Mouse (Mus musculus) heart, embryonic 11.5 days (tissue): ENCODE results near the gene Dlgap5. TPM values are rescaled to one million over a fixed set of nuclear protein-coding genes. Genes with fewer than 3 reads are reported as not detected.

Source experiments
- ATAC-seq: fragments of 200-750 bp; cut with Nextera tagmentation; replicated peaks from 2 replicates; pipeline ENCODE4 v1.8.0; 2017; ENCODE audit warnings: moderate library complexity; ENCODE audit not compliant: insufficient number of reproducible peaks, low FRiP score, low TSS enrichment
- H3K27ac ChIP-seq: fragments of 300-500 bp; sonication (generic); 2 replicates; pipeline ENCODE4 v1.5.1; 2014; ENCODE audit warnings: mild to moderate bottlenecking, low read depth, low read length
- H3K27me3 ChIP-seq: fragments of 300-500 bp; sonication (generic); 2 replicates; pipeline ENCODE4 v1.6.1; 2014; ENCODE audit warnings: mild to moderate bottlenecking, low read length, mixed read lengths; ENCODE audit not compliant: control insufficient read depth, insufficient read depth
- H3K36me3 ChIP-seq: fragments of 300-500 bp; sonication (generic); 2 replicates; pipeline ENCODE4 v1.6.1; 2014; ENCODE audit warnings: mild to moderate bottlenecking, low read length, moderate library complexity, mixed read lengths; ENCODE audit not compliant: control insufficient read depth, insufficient read depth
- H3K4me1 ChIP-seq: fragments of 300-500 bp; sonication (generic); 2 replicates; pipeline ENCODE4 v1.6.1; 2014; ENCODE audit warnings: low read length; ENCODE audit not compliant: control insufficient read depth, insufficient read depth
- H3K4me2 ChIP-seq: fragments of 300-500 bp; sonication (generic); 2 replicates; pipeline ENCODE4 v1.6.1; 2014; ENCODE audit warnings: mild to moderate bottlenecking, moderate library complexity
- H3K4me3 ChIP-seq: fragments of 300-500 bp; sonication (generic); 2 replicates; pipeline ENCODE4 v1.5.1; 2014; ENCODE audit warnings: low read depth, low read length
- H3K9ac ChIP-seq: fragments of 300-500 bp; sonication (generic); 2 replicates; pipeline ENCODE4 v1.6.1; 2014; ENCODE audit warnings: mild to moderate bottlenecking, low read depth, low read length, moderate library complexity
- H3K9me3 ChIP-seq: fragments of 300-500 bp; sonication (generic); replicated peaks from 2 replicates; pipeline ENCODE4 v1.6.1; 2016; ENCODE audit warnings: low read length; ENCODE audit not compliant: control insufficient read depth
- WGBS: fragments of 180-500 bp; shearing (Covaris S2); extraction: QIAGEN DNeasy Blood & Tissue Kit; methylation state at CpG from one replicate; pipeline ENCODE4 v1.1.7; 2014; ENCODE audit not compliant: insufficient replicate concordance; 5-methylcytosine and 5-hydroxymethylcytosine counted together
- polyA plus RNA-seq: library from polyadenylated mRNA; unstranded; fragments of >200 nt; fragmentation: Nextera tagmentation; extraction: Ambion mirVana; gene quantifications from 2 replicates; pipeline ENCODE4 v1.2.1, GENCODE M21; 2014

The Dlgap5 gene
- polyA plus RNA-seq, 1 experiment from 2014 or later: 47.9 TPM

GRCm38 (mm10) chr14:47418666-47418991 lies 422 bp upstream of the Dlgap5 start:
- Histone ChIP-seq H3K4me3 (peak overlapping the region; percentile 78), H3K27ac (no peak overlapping the region), H3K4me2 (peak overlapping the region; percentile 78), H3K27me3 (no peaks in the 10 kb centered on the region), H3K4me1 (peaks cover 10% of the 10 kb centered on the region), H3K9ac (peak overlapping the region; percentile 60), H3K36me3 (peaks cover 3% of the 10 kb centered on the region; the same call in 1 of the 2 replicates), H3K9me3 (no peaks in the 10 kb centered on the region)
- WGBS: 41% methylated on average over 5 of the region's 5 CpGs
- no peak for ATAC-seq

GRCm38 (mm10) chr14:47417346-47417745 lies 861 bp downstream of the Dlgap5 start:
- Histone ChIP-seq H3K4me1 (peaks cover 10% of the 10 kb centered on the region), H3K9ac (peak overlapping the region; percentile 77), H3K27me3 (no peaks in the 10 kb centered on the region), H3K9me3 (no peaks in the 10 kb centered on the region), H3K4me2 (peak overlapping the region; percentile 78), H3K27ac (no peak overlapping the region), H3K36me3 (peaks cover 9% of the 10 kb centered on the region), H3K4me3 (peak overlapping the region; percentile 78)
- 42% methylated on average over 3 of the region's 3 CpGs for WGBS
- ATAC-seq: no peak

GRCm38 (mm10) chr14:47406000-47406399 lies 12.2 kb downstream of the Dlgap5 start:
- no peaks in the 10 kb centered on the region for H3K9me3 ChIP-seq
- no peaks in the 10 kb centered on the region for H3K27me3 ChIP-seq
- ATAC-seq: no peak
- H3K4me2 ChIP-seq: no peak overlapping the region
- H3K4me3 ChIP-seq: no peak overlapping the region
- WGBS: 87% methylated on average over 9 of the region's 9 CpGs
- H3K9ac ChIP-seq: no peak overlapping the region
- no peaks in the 10 kb centered on the region for H3K4me1 ChIP-seq
- H3K36me3 ChIP-seq: peaks cover 54% of the 10 kb centered on the region
- H3K27ac ChIP-seq: no peak overlapping the region

- Histone ChIP-seq H3K9me3 (no peaks in the 10 kb centered on the region), H3K27me3 (no peaks in the 10 kb centered on the region), H3K36me3 (peaks cover 47% of the 10 kb centered on the region), H3K9ac (no peak overlapping the region), H3K4me2 (no peak overlapping the region), H3K4me3 (no peak overlapping the region), H3K27ac (no peak overlapping the region), H3K4me1 (no peaks in the 10 kb centered on the region)
- WGBS: 91% methylated on average over 8 of the region's 8 CpGs
- no peak for ATAC-seq
Measured at GRCm38 (mm10) chr14:47402735-47403134, 15.5 kb downstream of the Dlgap5 start.

- Histone ChIP-seq H3K4me3 (no peak overlapping the region), H3K27ac (no peak overlapping the region), H3K27me3 (no peaks in the 10 kb centered on the region), H3K4me2 (no peak overlapping the region), H3K9ac (no peak overlapping the region), H3K9me3 (no peaks in the 10 kb centered on the region), H3K4me1 (no peaks in the 10 kb centered on the region), H3K36me3 (peaks cover 41% of the 10 kb centered on the region)
- WGBS: 60% methylated on average over 5 of the region's 5 CpGs
- ATAC-seq: no peak
Measured at GRCm38 (mm10) chr14:47396165-47396652, 22.0 kb downstream of the Dlgap5 start.

GRCm38 (mm10) chr14:47395462-47396026 lies 22.7 kb downstream of the Dlgap5 start:
- Histone ChIP-seq H3K36me3 (peaks cover 39% of the 10 kb centered on the region), H3K4me2 (no peak overlapping the region), H3K27ac (no peak overlapping the region), H3K9ac (no peak overlapping the region), H3K9me3 (no peaks in the 10 kb centered on the region), H3K4me1 (no peaks in the 10 kb centered on the region), H3K4me3 (no peak overlapping the region), H3K27me3 (no peaks in the 10 kb centered on the region)
- 90% methylated on average over 15 of the region's 15 CpGs for WGBS
- ATAC-seq: no peak

- Histone ChIP-seq H3K4me2 (no peak overlapping the region), H3K4me1 (no peaks in the 10 kb centered on the region), H3K36me3 (peaks cover 39% of the 10 kb centered on the region), H3K9ac (no peak overlapping the region), H3K9me3 (no peaks in the 10 kb centered on the region), H3K27ac (no peak overlapping the region), H3K27me3 (no peaks in the 10 kb centered on the region), H3K4me3 (no peak overlapping the region)
- WGBS: 95% methylated on average over 6 of the region's 6 CpGs
- ATAC-seq: no peak
Measured at GRCm38 (mm10) chr14:47395007-47395406, 23.2 kb downstream of the Dlgap5 start.

GRCm38 (mm10) chr14:47393354-47394094 lies 24.7 kb downstream of the Dlgap5 start:
- Histone ChIP-seq H3K27me3 (no peaks in the 10 kb centered on the region), H3K27ac (no peak overlapping the region), H3K4me2 (no peak overlapping the region), H3K4me1 (no peaks in the 10 kb centered on the region), H3K4me3 (no peak overlapping the region), H3K9ac (no peak overlapping the region), H3K36me3 (peaks cover 42% of the 10 kb centered on the region), H3K9me3 (no peaks in the 10 kb centered on the region)
- 91% methylated on average over 10 of the region's 10 CpGs for WGBS
- no peak for ATAC-seq

GRCm38 (mm10) chr14:47386125-47386524 lies 32.1 kb downstream of the Dlgap5 start:
- H3K9ac ChIP-seq: 0 out of 2 replicates have a peak overlapping the region, but pooled peaks have one; percentile 34
- no peak overlapping the region for H3K4me3 ChIP-seq
- no peaks in the 10 kb centered on the region for H3K27me3 ChIP-seq
- H3K27ac ChIP-seq: no peak overlapping the region
- H3K36me3 ChIP-seq: peaks cover 19% of the 10 kb centered on the region
- H3K4me1 ChIP-seq: peaks cover 11% of the 10 kb centered on the region
- 43% methylated on average over 11 of the region's 11 CpGs for WGBS
- no peak overlapping the region for H3K4me2 ChIP-seq
- no peak for ATAC-seq
- H3K9me3 ChIP-seq: no peaks in the 10 kb centered on the region
